Mouse (Mus musculus): ENCODE results near the gene Lrpprc.

The Lrpprc gene

DNA sequence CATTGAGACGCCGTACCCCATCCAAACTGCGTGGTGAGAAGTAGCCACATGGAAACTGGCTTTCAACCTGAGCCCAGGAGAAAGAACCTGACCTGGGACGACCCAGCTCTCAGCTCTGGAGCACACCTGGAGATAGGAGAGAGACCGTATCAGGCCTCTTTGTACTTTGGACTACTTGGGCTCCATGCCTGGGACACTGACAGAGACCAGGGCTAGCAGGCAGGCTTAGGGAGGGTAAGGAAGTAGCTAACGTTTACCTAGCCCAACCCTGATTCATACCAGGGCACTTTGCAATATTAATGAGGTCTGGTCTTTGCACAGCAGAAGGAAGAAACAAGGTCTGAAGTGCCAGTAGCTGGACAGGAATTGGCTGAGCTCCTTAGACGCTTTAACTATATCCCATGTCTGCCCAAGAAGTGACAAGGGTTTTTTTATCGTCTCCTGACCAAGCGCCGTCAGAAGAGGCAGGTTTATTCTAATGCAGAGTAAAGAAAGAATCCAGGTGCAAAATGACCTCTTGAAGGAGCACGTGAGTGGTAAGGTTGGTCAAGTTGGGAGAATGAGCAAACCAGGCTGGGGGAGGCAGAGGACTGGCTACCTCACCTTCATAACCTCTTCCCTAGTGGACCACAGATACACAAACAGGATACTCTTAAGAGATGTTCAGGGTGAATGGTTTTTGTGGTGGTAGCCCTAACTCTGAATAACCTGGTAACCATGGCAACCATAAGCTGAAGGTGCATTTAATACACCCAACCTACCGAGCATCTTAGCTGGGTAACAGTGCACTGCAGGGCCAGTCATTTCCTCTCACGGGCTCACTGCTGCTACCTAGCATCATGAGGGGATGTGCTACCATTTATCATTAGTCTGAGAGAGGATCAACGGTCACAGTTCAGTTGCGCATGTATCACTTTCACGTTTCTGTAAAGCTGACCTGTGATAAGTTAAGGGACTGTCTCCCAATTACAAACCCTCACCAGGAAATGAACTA, 117.9 kb downstream of the Lrpprc start:
- 83% methylated on average over 16 of the region's 16 CpGs for WGBS

GRCm38 (mm10) chr17:84667848-84668247, 122.7 kb downstream of the Lrpprc start:
- 85% methylated on average over 3 of the region's 3 CpGs for WGBS

DNA sequence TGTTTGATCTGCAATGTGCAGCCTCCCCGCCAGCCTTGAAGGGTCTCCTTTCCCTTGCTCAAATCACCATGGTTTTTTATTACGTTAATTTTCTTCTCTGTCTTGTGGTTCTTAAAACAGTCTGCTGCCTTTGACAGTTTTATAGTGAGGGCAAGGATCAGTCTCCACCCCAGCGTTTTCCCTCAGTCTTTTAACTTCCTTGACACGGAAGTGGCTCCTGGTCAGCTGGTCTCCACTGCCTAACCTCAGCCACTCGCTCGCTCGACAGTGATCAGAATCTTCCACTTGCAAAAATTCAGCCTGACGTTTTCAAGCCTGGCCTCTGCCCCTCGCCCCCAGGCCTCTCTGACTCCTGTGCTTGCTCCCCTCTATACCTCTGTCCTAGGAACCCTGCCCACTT, 124.9 kb downstream of the Lrpprc start:
- WGBS = 69% methylated on average over 9 of the region's 9 CpGs

DNA sequence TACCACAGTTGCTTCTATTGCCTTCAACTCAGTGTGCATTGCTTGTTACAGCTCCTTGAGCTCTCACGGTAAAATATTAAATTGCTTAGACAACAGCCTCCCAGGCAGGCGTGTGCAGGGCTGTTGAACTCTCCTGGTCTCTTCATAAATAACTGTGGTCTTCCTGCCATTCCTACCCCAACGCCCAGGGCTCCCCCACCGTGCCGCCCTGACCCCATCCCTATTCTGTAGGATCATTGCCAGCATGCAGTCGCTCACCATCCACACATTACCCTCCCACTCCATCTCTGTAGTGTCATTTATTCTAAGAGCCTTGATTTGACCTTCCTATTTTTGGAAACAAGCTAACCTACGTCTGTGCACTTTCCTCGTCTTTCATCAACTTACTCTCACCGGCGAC, 125.5 kb downstream of the Lrpprc start:
- 78% methylated on average over 10 of the region's 10 CpGs for WGBS

GRCm38 (mm10) chr17:84658951-84659350, 131.6 kb downstream of the Lrpprc start:
- WGBS = 87% methylated on average over 8 of the region's 8 CpGs

GRCm38 (mm10) chr17:84658195-84658594, 132.4 kb downstream of the Lrpprc start:
- 73% methylated on average over 5 of the region's 5 CpGs for WGBS

DNA sequence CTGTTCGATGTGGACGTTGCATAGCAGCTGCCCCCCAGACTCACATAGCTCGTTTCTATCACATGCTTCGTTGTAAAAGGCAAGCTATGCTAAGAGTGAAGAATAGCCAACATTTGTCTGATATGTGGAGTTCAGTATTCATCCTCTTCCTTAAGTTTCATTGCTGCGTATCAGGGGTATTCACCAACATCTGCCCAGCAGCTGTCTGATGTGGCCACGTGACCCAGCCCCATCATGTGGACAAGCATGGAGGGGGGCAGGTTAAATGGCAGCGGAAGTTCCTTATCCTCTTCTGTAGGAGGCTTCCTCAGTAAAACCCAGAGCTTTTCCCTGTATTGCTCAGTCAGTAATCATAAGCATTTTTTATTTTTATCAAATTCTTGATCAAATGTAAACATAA, 132.8 kb downstream of the Lrpprc start:
- 76% methylated on average over 7 of the region's 7 CpGs for WGBS

DNA sequence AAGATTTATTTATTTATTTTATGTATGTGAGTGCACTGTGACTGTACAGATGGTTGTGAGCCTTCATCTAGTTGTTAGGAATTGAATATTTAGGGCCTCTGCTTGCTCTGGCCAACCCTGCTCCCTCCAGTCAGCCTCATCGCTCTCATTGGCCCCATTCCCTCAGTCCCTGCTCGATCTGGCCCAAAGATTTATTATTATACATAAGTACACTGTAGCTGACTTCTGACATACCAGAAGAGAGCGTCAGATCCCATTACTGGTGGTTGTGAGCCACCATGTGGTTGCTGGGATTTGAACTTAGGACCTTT, 133.2 kb downstream of the Lrpprc start:
- WGBS = 77% methylated on average over 3 of the region's 3 CpGs

DNA sequence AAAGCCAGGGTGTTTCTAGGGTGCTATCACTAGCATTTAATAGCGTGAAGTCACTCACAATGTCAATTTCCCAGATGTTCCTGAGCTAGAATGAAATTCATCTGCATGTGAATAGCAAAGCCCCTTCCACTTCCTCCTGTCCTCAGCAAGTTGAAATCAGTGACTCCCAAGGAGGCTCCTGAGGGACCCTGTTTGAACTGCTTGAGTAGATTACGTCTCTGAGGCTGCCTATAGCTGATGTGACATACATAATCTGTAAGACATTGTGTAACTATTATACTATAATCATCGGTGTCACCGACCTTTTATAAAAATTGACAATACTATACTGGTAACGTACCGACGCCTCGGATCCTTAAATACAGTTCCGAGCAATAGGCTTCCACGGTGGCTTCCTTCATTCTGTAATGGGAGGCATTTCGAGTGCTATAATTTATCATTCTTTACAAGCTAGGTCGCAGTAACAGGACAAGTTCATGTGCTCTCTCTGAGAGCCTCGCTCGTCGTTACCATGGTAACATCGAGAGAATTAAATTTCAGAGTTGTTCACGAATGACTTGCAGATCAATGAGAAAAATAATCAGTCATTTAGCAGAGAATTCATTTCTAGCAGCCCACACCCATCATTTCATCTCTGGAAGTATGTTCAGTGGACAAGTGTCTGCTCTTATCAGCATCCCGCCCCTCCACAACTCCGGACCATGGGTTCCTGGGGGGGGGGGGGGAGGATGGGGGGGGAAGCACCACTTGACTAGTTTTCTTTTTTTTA, 133.8 kb downstream of the Lrpprc start:
- WGBS = 75% methylated on average over 19 of the region's 19 CpGs

DNA sequence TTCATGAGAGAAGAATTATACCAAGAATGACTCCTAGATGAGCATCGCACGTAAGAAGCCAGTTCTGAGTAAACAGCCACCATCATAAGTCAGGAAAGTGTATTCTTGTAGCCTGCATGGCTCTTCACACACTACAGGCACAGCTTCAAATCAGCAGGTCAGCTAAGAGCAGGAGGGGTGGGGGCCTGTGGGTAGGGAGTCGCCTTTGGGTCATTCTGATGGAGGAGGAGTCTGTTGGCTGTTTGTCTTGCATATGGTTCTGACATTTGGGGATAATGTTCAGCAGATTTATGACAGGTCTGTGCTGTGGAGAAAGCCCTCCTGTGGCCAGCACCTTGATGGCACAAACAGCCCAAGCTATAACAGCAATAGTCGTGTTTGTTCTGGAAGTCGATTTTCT, 134.4 kb downstream of the Lrpprc start:
- WGBS = 85% methylated on average over 5 of the region's 5 CpGs
